Mouse (Mus musculus): ENCODE measurements around the gene Rab5if.
"Not testable (repeated sequence)": the region's sequence is repeated elsewhere in the genome, so short reads cannot be mapped to it uniquely, and the experiment has no call there.

Rab5if gene

GRCm38 (mm10) chr2:156901344-156901743 is 38.4 kb downstream of the Rab5if start:
- Histone ChIP-seq H3K4me3 (replicated peaks; ENCODE audit: low read length) (no peak overlapping the region), H3K9me3 (ENCODE audit: low read length) (no peaks in the 10 kb centered on the region), H3K4me1 (replicated peaks; ENCODE audit: low read depth, low read length) (no peaks in the 10 kb centered on the region), H3K36me3 (ENCODE audit: insufficient read depth, low read length) (no peaks in the 10 kb centered on the region), H3K27me3 (ENCODE audit: insufficient read depth, low read length) (no peaks in the 10 kb centered on the region)
- no peak for TF ChIP-seq CTCF (conservative IDR thresholded peaks at IDR 0.05; ENCODE audit: low read length)
- no peak for TF ChIP-seq NANOG (IDR thresholded peaks at IDR 0.05; ENCODE audit: borderline replicate concordance, low read length)
- no peak for TF ChIP-seq POU5F1 (IDR thresholded peaks at IDR 0.05; ENCODE audit: borderline replicate concordance, low read length)

- TF ChIP-seq POU5F1 (IDR thresholded peaks at IDR 0.05; ENCODE audit: borderline replicate concordance, low read length) (no peak), CTCF (conservative IDR thresholded peaks at IDR 0.05; ENCODE audit: low read length) (no peak), NANOG (IDR thresholded peaks at IDR 0.05; ENCODE audit: borderline replicate concordance, low read length) (no peak)
- H3K9me3 ChIP-seq (ENCODE audit: low read length) = no peaks in the 10 kb centered on the region
- no peak overlapping the region for H3K4me3 ChIP-seq (replicated peaks; ENCODE audit: low read length)
- no peaks in the 10 kb centered on the region for H3K27me3 ChIP-seq (ENCODE audit: insufficient read depth, low read length)
- H3K4me1 ChIP-seq (replicated peaks; ENCODE audit: low read depth, low read length) = no peaks in the 10 kb centered on the region
- H3K36me3 ChIP-seq (ENCODE audit: insufficient read depth, low read length) = no peaks in the 10 kb centered on the region
These were observed 39.0 kb downstream of the Rab5if start for GRCm38 (mm10) chr2:156901883-156902282.

GRCm38 (mm10) chr2:156902411-156902810 is 39.5 kb downstream of the Rab5if start:
- H3K9me3 ChIP-seq (ENCODE audit: low read length); H3K4me3 ChIP-seq (replicated peaks; ENCODE audit: low read length); H3K4me1 ChIP-seq (replicated peaks; ENCODE audit: low read depth, low read length); H3K27me3 ChIP-seq (ENCODE audit: insufficient read depth, low read length); H3K36me3 ChIP-seq (ENCODE audit: insufficient read depth, low read length): not testable (repeated sequence)

- H3K27me3 ChIP-seq (ENCODE audit: insufficient read depth, low read length) = no peaks in the 10 kb centered on the region
- peaks cover 12% of the 10 kb centered on the region; the same call in 1 of the 2 replicates for H3K9me3 ChIP-seq (ENCODE audit: low read length)
- no peaks in the 10 kb centered on the region for H3K4me1 ChIP-seq (replicated peaks; ENCODE audit: low read depth, low read length)
- no peak overlapping the region for H3K4me3 ChIP-seq (replicated peaks; ENCODE audit: low read length)
- TF ChIP-seq CTCF (conservative IDR thresholded peaks at IDR 0.05; ENCODE audit: low read length) (peak; percentile 19), NANOG (IDR thresholded peaks at IDR 0.05; ENCODE audit: borderline replicate concordance, low read length) (no peak)
- H3K36me3 ChIP-seq (ENCODE audit: insufficient read depth, low read length) = no peaks in the 10 kb centered on the region
These were observed 40.4 kb downstream of the Rab5if start for GRCm38 (mm10) chr2:156903367-156903766.

- H3K4me3 ChIP-seq (replicated peaks; ENCODE audit: low read length) = no peak overlapping the region
- no peaks in the 10 kb centered on the region for H3K27me3 ChIP-seq (ENCODE audit: insufficient read depth, low read length)
- no peaks in the 10 kb centered on the region for H3K36me3 ChIP-seq (ENCODE audit: insufficient read depth, low read length)
- TF ChIP-seq NANOG (IDR thresholded peaks at IDR 0.05; ENCODE audit: borderline replicate concordance, low read length) (no peak), CTCF (conservative IDR thresholded peaks at IDR 0.05; ENCODE audit: low read length) (peak; percentile 48), POU5F1 (IDR thresholded peaks at IDR 0.05; ENCODE audit: borderline replicate concordance, low read length) (no peak)
- peaks cover 17% of the 10 kb centered on the region; the same call in 1 of the 2 replicates for H3K9me3 ChIP-seq (ENCODE audit: low read length)
- no peaks in the 10 kb centered on the region for H3K4me1 ChIP-seq (replicated peaks; ENCODE audit: low read depth, low read length)
These were observed 42.2 kb downstream of the Rab5if start for GRCm38 (mm10) chr2:156904976-156905717.

GRCm38 (mm10) chr2:156905931-156906330 is 43.0 kb downstream of the Rab5if start:
- H3K27me3 ChIP-seq (ENCODE audit: insufficient read depth, low read length); H3K4me1 ChIP-seq (replicated peaks; ENCODE audit: low read depth, low read length); H3K36me3 ChIP-seq (ENCODE audit: insufficient read depth, low read length); H3K4me3 ChIP-seq (replicated peaks; ENCODE audit: low read length): not testable (repeated sequence)
- H3K9me3 ChIP-seq (ENCODE audit: low read length) = peaks cover 17% of the 10 kb centered on the region; the same call in 1 of the 2 replicates

GRCm38 (mm10) chr2:156913191-156913590 is 50.3 kb downstream of the Rab5if start:
- no peak for TF ChIP-seq NANOG (IDR thresholded peaks at IDR 0.05; ENCODE audit: borderline replicate concordance, low read length)
- TF ChIP-seq POU5F1 (IDR thresholded peaks at IDR 0.05; ENCODE audit: borderline replicate concordance, low read length) = no peak
- TF ChIP-seq CTCF (conservative IDR thresholded peaks at IDR 0.05; ENCODE audit: low read length) = no peak
- Histone ChIP-seq H3K27me3 (ENCODE audit: insufficient read depth, low read length) (no peaks in the 10 kb centered on the region), H3K36me3 (ENCODE audit: insufficient read depth, low read length) (no peaks in the 10 kb centered on the region), H3K4me3 (replicated peaks; ENCODE audit: low read length) (no peak overlapping the region), H3K9me3 (ENCODE audit: low read length) (peaks cover 7% of the 10 kb centered on the region; the same call in 1 of the 2 replicates), H3K4me1 (replicated peaks; ENCODE audit: low read depth, low read length) (no peaks in the 10 kb centered on the region; the same call in 1 of the 2 replicates)

GRCm38 (mm10) chr2:156915559-156915958 is 52.6 kb downstream of the Rab5if start:
- H3K36me3 ChIP-seq (ENCODE audit: insufficient read depth, low read length) = no peaks in the 10 kb centered on the region
- no peak overlapping the region for H3K4me3 ChIP-seq (replicated peaks; ENCODE audit: low read length)
- no peaks in the 10 kb centered on the region for H3K27me3 ChIP-seq (ENCODE audit: insufficient read depth, low read length)
- no peaks in the 10 kb centered on the region for H3K9me3 ChIP-seq (ENCODE audit: low read length)
- no peak for TF ChIP-seq CTCF (conservative IDR thresholded peaks at IDR 0.05; ENCODE audit: low read length)
- no peak for TF ChIP-seq POU5F1 (IDR thresholded peaks at IDR 0.05; ENCODE audit: borderline replicate concordance, low read length)
- TF ChIP-seq NANOG (IDR thresholded peaks at IDR 0.05; ENCODE audit: borderline replicate concordance, low read length) = no peak
- H3K4me1 ChIP-seq (replicated peaks; ENCODE audit: low read depth, low read length) = no peaks in the 10 kb centered on the region; the same call in 1 of the 2 replicates

- Histone ChIP-seq H3K9me3 (ENCODE audit: low read length) (no peaks in the 10 kb centered on the region), H3K4me1 (replicated peaks; ENCODE audit: low read depth, low read length) (no peaks in the 10 kb centered on the region), H3K36me3 (ENCODE audit: insufficient read depth, low read length) (no peaks in the 10 kb centered on the region), H3K27me3 (ENCODE audit: insufficient read depth, low read length) (no peaks in the 10 kb centered on the region), H3K4me3 (replicated peaks; ENCODE audit: low read length) (no peak overlapping the region)
- TF ChIP-seq NANOG (IDR thresholded peaks at IDR 0.05; ENCODE audit: borderline replicate concordance, low read length) (no peak), POU5F1 (IDR thresholded peaks at IDR 0.05; ENCODE audit: borderline replicate concordance, low read length) (no peak), CTCF (conservative IDR thresholded peaks at IDR 0.05; ENCODE audit: low read length) (no peak)
These were observed 53.6 kb downstream of the Rab5if start for GRCm38 (mm10) chr2:156916419-156917125.

Measured in E14TG2a.4 (cell line).